Mouse (Mus musculus): ENCODE data around the gene Frmd6. TPM values are rescaled to one million over a fixed set of nuclear protein-coding genes. Genes with fewer than 3 reads are reported as not detected.

Gene Frmd6
- polyA plus RNA-seq, 1 experiment from 2014 or later, result 25.7 TPM

DNA sequence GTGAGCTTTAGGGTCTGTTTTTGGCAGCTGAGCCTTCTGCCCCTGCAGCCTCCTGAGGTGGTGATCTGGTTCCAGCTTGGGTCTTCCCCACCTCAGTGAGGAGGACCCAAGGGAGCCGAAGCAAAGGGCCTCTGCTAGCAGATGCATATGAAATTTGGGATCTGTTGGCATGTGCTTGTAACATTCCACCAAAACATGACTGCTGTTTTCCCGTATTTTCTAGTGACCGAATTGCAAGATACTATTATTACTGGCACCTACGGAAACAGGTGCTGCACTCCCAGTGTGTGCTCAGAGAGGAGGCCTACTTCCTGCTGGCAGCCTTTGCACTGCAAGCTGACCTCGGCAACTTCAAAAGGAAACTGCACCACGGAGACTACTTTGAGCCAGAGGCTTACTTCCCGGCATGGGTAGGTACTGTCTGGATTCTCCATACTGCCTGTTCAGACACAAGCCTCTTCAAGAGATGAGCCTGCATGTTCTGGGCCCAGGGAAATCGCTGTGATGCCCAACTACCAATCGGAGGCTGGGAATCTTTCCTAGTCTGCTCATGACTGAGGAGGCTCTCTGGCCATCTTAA lies 55.2 kb downstream of the Frmd6 start:
- peak overlapping the region; percentile 62 for H3K27ac ChIP-seq (ENCODE audit: low read length)
- ATAC-seq (replicated peaks; ENCODE audit: extremely low read depth, insufficient read depth, low FRiP score), result no peak
- H3K27me3 ChIP-seq (ENCODE audit: control insufficient read depth, insufficient read depth, low read length), result no peaks in the 10 kb centered on the region
- H3K4me1 ChIP-seq (ENCODE audit: control insufficient read depth, insufficient read depth, low read length), result peaks cover 21% of the 10 kb centered on the region
- no peak overlapping the region for H3K9ac ChIP-seq (ENCODE audit: low read length)
- H3K4me2 ChIP-seq (ENCODE audit: low read depth, low read length), result no peak overlapping the region
- H3K9me3 ChIP-seq (replicated peaks; ENCODE audit: control insufficient read depth, low read length), result no peaks in the 10 kb centered on the region
- WGBS, result 63% methylated on average over 9 of the region's 9 CpGs
- no peak overlapping the region for H3K4me3 ChIP-seq (ENCODE audit: low read length)
- H3K36me3 ChIP-seq (ENCODE audit: control insufficient read depth, insufficient read depth), result peaks cover 42% of the 10 kb centered on the region

DNA sequence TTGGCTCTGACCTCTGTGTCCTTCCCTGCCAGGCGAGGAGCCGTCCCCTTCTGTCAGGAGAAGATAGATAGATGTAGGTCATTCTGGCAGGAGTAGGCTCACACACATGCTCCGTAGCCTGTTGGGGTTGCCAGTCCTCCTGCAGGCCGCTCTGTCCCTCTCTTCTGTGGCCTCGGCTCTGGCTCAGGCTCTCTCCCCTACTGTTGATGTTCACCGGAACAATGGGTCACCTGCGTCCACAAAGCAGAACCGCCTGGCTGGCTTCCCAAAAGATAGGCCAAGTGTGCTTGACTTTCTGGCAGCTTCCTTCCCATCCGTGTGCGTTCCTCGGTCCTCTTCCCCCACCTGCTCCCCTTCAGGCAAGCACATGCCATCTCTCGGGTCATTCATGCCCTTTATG lies 56.0 kb downstream of the Frmd6 start:
- peak; percentile 59; the same call in 1 of the 2 replicates for ATAC-seq (replicated peaks; ENCODE audit: extremely low read depth, insufficient read depth, low FRiP score)
- H3K27ac ChIP-seq (ENCODE audit: low read length), result peak overlapping the region; percentile 62
- 23% methylated on average over 12 of the region's 12 CpGs for WGBS

DNA sequence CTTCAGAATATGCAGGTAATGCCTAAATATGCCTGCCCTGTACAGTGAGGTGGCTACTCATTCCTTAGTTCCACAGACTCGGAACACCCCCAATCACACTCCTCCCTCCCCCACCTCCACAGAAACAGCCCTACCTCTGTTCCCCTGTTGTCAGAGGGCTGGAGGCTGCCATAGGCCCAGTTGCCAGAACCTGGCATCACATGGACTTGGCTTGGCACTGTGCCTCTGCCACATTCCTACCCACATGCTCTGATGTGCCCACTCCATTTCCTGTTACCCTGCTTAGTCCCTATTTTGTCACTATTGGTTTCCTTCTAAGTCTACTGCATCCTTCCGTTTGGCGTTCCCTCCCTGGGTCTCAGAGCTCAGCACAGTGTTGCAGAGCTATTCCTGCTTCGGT lies 56.5 kb downstream of the Frmd6 start:
- H3K9ac ChIP-seq (ENCODE audit: low read length), result 0 out of 2 replicates have a peak overlapping the region, but pooled peaks have one; percentile 9
- ATAC-seq (replicated peaks; ENCODE audit: extremely low read depth, insufficient read depth, low FRiP score), result 0 out of 2 replicates have a peak, but pooled peaks have one; percentile 11
- no peak overlapping the region for H3K4me2 ChIP-seq (ENCODE audit: low read depth, low read length)
- no peaks in the 10 kb centered on the region for H3K27me3 ChIP-seq (ENCODE audit: control insufficient read depth, insufficient read depth, low read length)
- H3K4me3 ChIP-seq (ENCODE audit: low read length), result no peak overlapping the region
- peak overlapping the region; percentile 62; the same call in 1 of the 2 replicates for H3K27ac ChIP-seq (ENCODE audit: low read length)
- no peaks in the 10 kb centered on the region for H3K9me3 ChIP-seq (replicated peaks; ENCODE audit: control insufficient read depth, low read length)
- H3K36me3 ChIP-seq (ENCODE audit: control insufficient read depth, insufficient read depth), result peaks cover 44% of the 10 kb centered on the region
- WGBS, result 81% methylated on average over 4 of the region's 4 CpGs
- H3K4me1 ChIP-seq (ENCODE audit: control insufficient read depth, insufficient read depth, low read length), result peaks cover 21% of the 10 kb centered on the region

More for the DNA sequence above, 56.0 kb downstream of the Frmd6 start:
- H3K4me3 ChIP-seq (ENCODE audit: low read length), result no peak overlapping the region
- no peak overlapping the region for H3K4me2 ChIP-seq (ENCODE audit: low read depth, low read length)
- no peaks in the 10 kb centered on the region for H3K9me3 ChIP-seq (replicated peaks; ENCODE audit: control insufficient read depth, low read length)
- 0 out of 2 replicates have a peak overlapping the region, but pooled peaks have one; percentile 2 for H3K9ac ChIP-seq (ENCODE audit: low read length)
- H3K36me3 ChIP-seq (ENCODE audit: control insufficient read depth, insufficient read depth), result peaks cover 44% of the 10 kb centered on the region
- H3K4me1 ChIP-seq (ENCODE audit: control insufficient read depth, insufficient read depth, low read length), result peaks cover 21% of the 10 kb centered on the region
- no peaks in the 10 kb centered on the region for H3K27me3 ChIP-seq (ENCODE audit: control insufficient read depth, insufficient read depth, low read length)

DNA sequence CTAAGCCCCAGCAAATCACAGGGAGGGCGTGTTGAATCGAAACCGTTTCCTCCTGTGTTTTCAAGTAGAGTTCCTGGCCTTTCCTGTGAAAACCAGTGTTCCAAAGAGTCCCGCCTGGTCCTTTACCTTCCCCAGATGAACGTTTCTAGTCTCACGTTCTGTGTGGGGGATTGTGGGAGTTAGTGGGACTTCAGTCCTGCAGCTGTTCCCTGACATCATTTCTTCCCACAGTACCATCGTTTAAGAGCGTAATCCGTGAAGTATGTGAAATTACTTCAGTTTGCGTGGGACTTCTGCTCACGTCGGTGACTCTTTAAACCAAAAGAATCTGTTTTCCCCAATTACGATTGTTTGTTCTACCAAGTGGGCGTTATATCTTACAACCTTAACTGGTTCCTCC lies 57.8 kb downstream of the Frmd6 start:
- H3K4me3 ChIP-seq (ENCODE audit: low read length), result no peak overlapping the region
- no peak overlapping the region for H3K9ac ChIP-seq (ENCODE audit: low read length)
- ATAC-seq (replicated peaks; ENCODE audit: extremely low read depth, insufficient read depth, low FRiP score), result no peak
- H3K4me2 ChIP-seq (ENCODE audit: low read depth, low read length), result no peak overlapping the region
- H3K9me3 ChIP-seq (replicated peaks; ENCODE audit: control insufficient read depth, low read length), result no peaks in the 10 kb centered on the region
- H3K36me3 ChIP-seq (ENCODE audit: control insufficient read depth, insufficient read depth), result peaks cover 45% of the 10 kb centered on the region
- H3K27me3 ChIP-seq (ENCODE audit: control insufficient read depth, insufficient read depth, low read length), result no peaks in the 10 kb centered on the region
- peaks cover 18% of the 10 kb centered on the region for H3K4me1 ChIP-seq (ENCODE audit: control insufficient read depth, insufficient read depth, low read length)
- no peak overlapping the region for H3K27ac ChIP-seq (ENCODE audit: low read length)
- WGBS, result 93% methylated on average over 14 of the region's 14 CpGs

DNA sequence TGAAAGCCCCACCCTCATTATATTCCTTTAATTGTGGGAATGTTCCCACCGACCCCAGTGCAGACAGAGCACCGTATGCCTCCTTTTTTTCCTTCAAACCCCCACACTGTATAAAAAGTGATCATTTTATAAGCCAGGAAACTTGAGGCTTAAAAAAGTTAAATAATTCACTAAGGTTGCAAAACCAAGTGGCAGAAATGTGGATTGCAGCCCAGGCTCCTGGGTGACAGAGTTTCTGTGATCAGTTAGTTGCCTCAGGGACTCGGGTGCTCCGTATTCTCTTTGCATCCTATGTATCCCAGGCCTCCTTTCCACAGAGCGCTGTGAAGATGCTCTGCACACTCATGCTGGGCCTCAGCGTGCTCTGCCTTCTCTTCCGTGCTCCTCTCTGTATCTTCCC lies 58.8 kb downstream of the Frmd6 start:
- H3K9me3 ChIP-seq (replicated peaks; ENCODE audit: control insufficient read depth, low read length), result no peaks in the 10 kb centered on the region
- WGBS, result 92% methylated on average over 7 of the region's 7 CpGs
- H3K4me1 ChIP-seq (ENCODE audit: control insufficient read depth, insufficient read depth, low read length), result peaks cover 17% of the 10 kb centered on the region
- H3K4me3 ChIP-seq (ENCODE audit: low read length), result no peak overlapping the region
- H3K27me3 ChIP-seq (ENCODE audit: control insufficient read depth, insufficient read depth, low read length), result no peaks in the 10 kb centered on the region
- H3K27ac ChIP-seq (ENCODE audit: low read length), result no peak overlapping the region
- H3K36me3 ChIP-seq (ENCODE audit: control insufficient read depth, insufficient read depth), result peaks cover 42% of the 10 kb centered on the region
- no peak for ATAC-seq (replicated peaks; ENCODE audit: extremely low read depth, insufficient read depth, low FRiP score)
- no peak overlapping the region for H3K9ac ChIP-seq (ENCODE audit: low read length)
- no peak overlapping the region for H3K4me2 ChIP-seq (ENCODE audit: low read depth, low read length)

DNA sequence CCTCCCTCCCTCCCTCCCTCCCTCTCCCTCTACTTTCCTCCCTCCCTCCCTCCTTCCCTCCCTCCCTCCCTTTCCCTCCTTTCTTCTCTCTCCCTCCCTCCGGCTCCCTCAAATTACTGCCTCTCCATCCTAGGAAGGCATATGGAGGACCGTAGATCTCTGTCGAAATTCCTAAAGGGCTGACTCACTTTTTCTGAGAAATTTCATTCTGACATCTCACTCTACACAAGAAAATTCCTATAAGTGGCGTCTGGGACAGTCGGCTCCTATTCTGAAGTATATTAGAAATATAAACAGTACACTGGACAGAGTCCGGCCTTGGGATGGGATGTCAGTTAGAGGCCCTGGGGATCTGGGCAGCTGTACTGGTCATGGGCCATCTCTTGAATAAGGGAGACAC lies 59.7 kb downstream of the Frmd6 start:
- Histone ChIP-seq H3K9me3 (replicated peaks; ENCODE audit: control insufficient read depth, low read length) (no peaks in the 10 kb centered on the region), H3K4me2 (ENCODE audit: low read depth, low read length) (no peak overlapping the region), H3K4me3 (ENCODE audit: low read length) (no peak overlapping the region), H3K36me3 (ENCODE audit: control insufficient read depth, insufficient read depth) (peaks cover 42% of the 10 kb centered on the region), H3K27ac (ENCODE audit: low read length) (no peak overlapping the region), H3K9ac (ENCODE audit: low read length) (no peak overlapping the region), H3K27me3 (ENCODE audit: control insufficient read depth, insufficient read depth, low read length) (no peaks in the 10 kb centered on the region), H3K4me1 (ENCODE audit: control insufficient read depth, insufficient read depth, low read length) (peaks cover 17% of the 10 kb centered on the region)
- 65% methylated on average over 5 of the region's 6 CpGs for WGBS
- ATAC-seq (replicated peaks; ENCODE audit: extremely low read depth, insufficient read depth, low FRiP score), result no peak

DNA sequence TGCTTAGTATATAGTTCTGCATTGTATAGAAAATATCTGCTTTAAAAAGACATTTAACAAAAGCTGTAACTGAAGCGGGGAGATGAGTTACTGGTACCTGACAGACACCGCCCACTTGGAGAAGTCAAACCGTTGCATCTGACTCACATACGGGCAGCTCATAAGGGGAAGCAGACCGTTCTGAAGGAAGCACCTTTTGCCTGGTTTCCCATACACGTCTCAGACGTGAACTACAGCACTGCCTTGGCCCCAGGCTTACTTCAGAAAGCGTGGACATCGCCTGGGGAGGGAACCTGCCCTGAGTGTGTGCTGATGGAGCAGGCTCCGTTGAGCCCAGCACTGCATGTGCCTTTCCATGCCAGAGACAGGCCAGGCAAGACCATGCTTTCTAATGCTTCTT lies 60.3 kb downstream of the Frmd6 start:
- Histone ChIP-seq H3K4me2 (ENCODE audit: low read depth, low read length) (no peak overlapping the region), H3K27me3 (ENCODE audit: control insufficient read depth, insufficient read depth, low read length) (no peaks in the 10 kb centered on the region), H3K36me3 (ENCODE audit: control insufficient read depth, insufficient read depth) (peaks cover 48% of the 10 kb centered on the region), H3K27ac (ENCODE audit: low read length) (no peak overlapping the region), H3K4me1 (ENCODE audit: control insufficient read depth, insufficient read depth, low read length) (peaks cover 17% of the 10 kb centered on the region), H3K9me3 (replicated peaks; ENCODE audit: control insufficient read depth, low read length) (no peaks in the 10 kb centered on the region), H3K4me3 (ENCODE audit: low read length) (no peak overlapping the region), H3K9ac (ENCODE audit: low read length) (no peak overlapping the region)
- no peak for ATAC-seq (replicated peaks; ENCODE audit: extremely low read depth, insufficient read depth, low FRiP score)
- WGBS, result 81% methylated on average over 10 of the region's 10 CpGs

DNA sequence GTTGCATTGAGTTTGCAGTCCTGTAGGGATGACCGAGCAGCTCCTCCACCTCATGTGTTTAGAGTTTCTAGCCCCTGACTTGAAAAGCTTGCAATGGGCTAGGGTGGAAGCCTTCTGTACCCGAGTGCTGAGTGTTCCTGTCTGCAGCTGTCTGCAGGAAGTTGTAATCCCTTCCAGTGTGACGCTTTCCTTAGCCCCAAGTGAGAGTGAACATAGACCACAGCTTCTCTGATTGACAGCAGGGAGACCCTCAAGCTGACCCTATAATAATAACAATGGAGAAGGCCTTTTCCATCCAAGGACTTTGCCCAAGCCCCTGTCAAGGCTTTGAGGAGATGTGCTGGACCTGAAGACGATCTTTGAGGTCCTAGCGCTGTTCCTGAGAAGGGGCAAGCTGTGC lies 65.1 kb downstream of the Frmd6 start:
- ATAC-seq (replicated peaks; ENCODE audit: extremely low read depth, insufficient read depth, low FRiP score), result no peak
- H3K9ac ChIP-seq (ENCODE audit: low read length), result no peak overlapping the region
- no peak overlapping the region for H3K4me3 ChIP-seq (ENCODE audit: low read length)
- no peaks in the 10 kb centered on the region for H3K27me3 ChIP-seq (ENCODE audit: control insufficient read depth, insufficient read depth, low read length)
- H3K4me2 ChIP-seq (ENCODE audit: low read depth, low read length), result no peak overlapping the region
- no peak overlapping the region for H3K27ac ChIP-seq (ENCODE audit: low read length)
- H3K4me1 ChIP-seq (ENCODE audit: control insufficient read depth, insufficient read depth, low read length), result no peaks in the 10 kb centered on the region
- 79% methylated on average over 5 of the region's 5 CpGs for WGBS
- peaks cover 56% of the 10 kb centered on the region for H3K36me3 ChIP-seq (ENCODE audit: control insufficient read depth, insufficient read depth)
- no peaks in the 10 kb centered on the region for H3K9me3 ChIP-seq (replicated peaks; ENCODE audit: control insufficient read depth, low read length)

DNA sequence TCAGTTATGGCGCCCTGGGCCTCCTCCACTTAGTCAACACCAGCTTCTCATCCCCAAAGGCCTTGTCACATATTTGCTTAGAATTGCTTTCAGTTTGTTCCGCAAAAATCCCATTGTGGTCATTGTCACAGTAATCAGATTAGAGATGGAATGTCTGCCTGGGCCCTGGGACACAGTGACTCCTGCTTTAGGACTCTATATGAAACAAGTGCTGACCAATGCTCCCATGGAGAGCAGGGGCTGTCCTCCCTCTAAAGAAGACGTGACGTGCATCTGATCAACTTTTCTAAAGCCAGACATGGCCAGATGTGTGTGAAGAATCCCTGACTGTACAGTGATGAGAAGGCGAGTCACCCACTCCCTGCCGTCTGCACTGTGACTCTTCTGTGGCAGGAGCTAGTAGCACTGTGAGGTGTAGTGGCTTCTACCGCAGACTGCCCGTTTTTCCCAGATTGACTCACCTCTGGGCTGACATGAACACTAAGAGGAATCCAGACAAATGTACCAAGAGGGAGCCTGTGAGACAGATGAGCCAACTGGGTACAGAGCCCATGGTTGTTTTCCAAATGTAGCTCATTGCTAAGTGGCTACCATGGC lies 65.7 kb downstream of the Frmd6 start:
- Histone ChIP-seq H3K9me3 (replicated peaks; ENCODE audit: control insufficient read depth, low read length) (no peaks in the 10 kb centered on the region), H3K4me2 (ENCODE audit: low read depth, low read length) (no peak overlapping the region), H3K4me3 (ENCODE audit: low read length) (no peak overlapping the region), H3K27me3 (ENCODE audit: control insufficient read depth, insufficient read depth, low read length) (no peaks in the 10 kb centered on the region), H3K4me1 (ENCODE audit: control insufficient read depth, insufficient read depth, low read length) (no peaks in the 10 kb centered on the region), H3K9ac (ENCODE audit: low read length) (no peak overlapping the region), H3K36me3 (ENCODE audit: control insufficient read depth, insufficient read depth) (peaks cover 56% of the 10 kb centered on the region), H3K27ac (ENCODE audit: low read length) (no peak overlapping the region)
- ATAC-seq (replicated peaks; ENCODE audit: extremely low read depth, insufficient read depth, low FRiP score), result no peak
- 89% methylated on average over 8 of the region's 8 CpGs for WGBS

All from heart, embryonic 16.5 days (tissue).